Mouse (Mus musculus) ES-Bruce4 (cell line): ENCODE data around the gene Klhdc2.

Experiments used
- CTCF ChIP-seq: IDR thresholded peaks from one replicate; pipeline ENCODE4 v1.8.1; 2011; ENCODE audit warnings: low read depth, low read length
- EP300 ChIP-seq: IDR thresholded peaks from 2 replicates; pipeline ENCODE4 v1.6.1; 2011; ENCODE audit warnings: low read depth, low read length; ENCODE audit not compliant: insufficient read depth
- POLR2A ChIP-seq: IDR thresholded peaks from one replicate; pipeline ENCODE4 v1.8.1; 2011; ENCODE audit warnings: low read length; ENCODE audit not compliant: insufficient read depth

DNA sequence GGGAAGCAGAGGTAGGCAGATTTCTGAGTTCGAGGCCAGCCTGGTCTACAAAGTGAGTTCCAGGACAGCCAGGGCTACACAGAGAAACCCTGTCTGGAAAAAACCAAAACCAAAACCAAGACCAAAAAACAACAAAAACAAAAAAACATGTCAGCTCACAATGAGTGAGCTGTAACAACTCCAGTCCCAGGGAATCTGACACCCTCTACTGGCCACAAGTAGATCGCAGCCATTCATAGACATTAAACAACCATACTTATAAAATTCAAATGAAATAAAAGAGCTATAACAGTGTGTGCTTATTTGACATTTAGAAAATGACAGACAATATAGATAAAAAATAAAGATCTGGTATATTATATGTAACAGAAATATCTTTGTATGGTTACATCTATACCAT, 37.1 kb downstream of the Klhdc2 start:
- no peak for TF ChIP-seq POLR2A
- TF ChIP-seq CTCF, result no peak
- TF ChIP-seq EP300, result no peak
